Mouse (Mus musculus) ES-Bruce4 (cell line): ENCODE results near the gene Hoxb2. TPM values are rescaled to one million over a fixed set of nuclear protein-coding genes. Genes with fewer than 3 reads are reported as not detected.

Experiments
- H3K27ac ChIP-seq: 2 replicates; pipeline ENCODE4 v1.5.1; 2012; ENCODE audit warnings: low read length, inconsistent platforms; ENCODE audit not compliant: insufficient read depth
- H3K27me3 ChIP-seq: 2 replicates; pipeline ENCODE4 v1.6.1; 2012; ENCODE audit warnings: mild to moderate bottlenecking, low read length, inconsistent platforms; ENCODE audit not compliant: control insufficient read depth, poor library complexity, insufficient read depth, severe bottlenecking
- H3K36me3 ChIP-seq: 2 replicates; pipeline ENCODE4 v1.6.1; 2012; ENCODE audit warnings: inconsistent platforms, mild to moderate bottlenecking, low read length, moderate library complexity; ENCODE audit not compliant: control insufficient read depth, poor library complexity, insufficient read depth, severe bottlenecking
- H3K4me1 ChIP-seq: one replicate; pipeline ENCODE4 v1.8.1; 2011; ENCODE audit warnings: low read length; ENCODE audit not compliant: control insufficient read depth, insufficient read depth
- H3K4me3 ChIP-seq: 2 replicates; pipeline ENCODE4 v1.5.1; 2011; ENCODE audit warnings: low read depth, mild to moderate bottlenecking, low read length
- H3K9ac ChIP-seq: 2 replicates; pipeline ENCODE4 v1.6.1; 2012; ENCODE audit warnings: low read depth, mild to moderate bottlenecking, inconsistent platforms; ENCODE audit not compliant: poor library complexity, severe bottlenecking
- H3K9me3 ChIP-seq: replicated peaks from 2 replicates; pipeline ENCODE4 v1.6.1; 2012; ENCODE audit warnings: mild to moderate bottlenecking, low read length, inconsistent platforms; ENCODE audit not compliant: control insufficient read depth, poor library complexity, insufficient read depth, severe bottlenecking
- CTCF ChIP-seq: IDR thresholded peaks from one replicate; pipeline ENCODE4 v1.8.1; 2011; ENCODE audit warnings: low read depth, low read length
- EP300 ChIP-seq: IDR thresholded peaks from 2 replicates; pipeline ENCODE4 v1.6.1; 2011; ENCODE audit warnings: low read depth, low read length; ENCODE audit not compliant: insufficient read depth
- POLR2A ChIP-seq: IDR thresholded peaks from one replicate; pipeline ENCODE4 v1.8.1; 2011; ENCODE audit warnings: low read length; ENCODE audit not compliant: insufficient read depth
- polyA plus RNA-seq: library from polyadenylated mRNA; stranded (reverse); fragments of >200 nt; gene quantifications from 2 replicates; pipeline ENCODE4 v1.2.4, GENCODE M21; 2011; ENCODE audit warnings: low read depth; ENCODE audit not compliant: missing spikeins, insufficient read depth, insufficient read length

Gene Hoxb2
- polyA plus RNA-seq, 1 experiment: 0.70 TPM

GRCm38 (mm10) chr11:96383381-96383780 is 33.1 kb downstream of the Hoxb2 start:
- no peak for TF ChIP-seq CTCF
- TF ChIP-seq EP300: no peak
- TF ChIP-seq POLR2A: no peak
- Histone ChIP-seq H3K4me1 (no peaks in the 10 kb centered on the region), H3K27me3 (peaks cover 6% of the 10 kb centered on the region)

GRCm38 (mm10) chr11:96387635-96388034 is 37.3 kb downstream of the Hoxb2 start:
- TF ChIP-seq EP300: no peak
- no peak for TF ChIP-seq POLR2A
- TF ChIP-seq CTCF: no peak
- Histone ChIP-seq H3K36me3 (no peaks in the 10 kb centered on the region), H3K4me1 (no peaks in the 10 kb centered on the region), H3K9me3 (no peaks in the 10 kb centered on the region), H3K27ac (no peak overlapping the region), H3K9ac (no peak overlapping the region), H3K4me3 (no peak overlapping the region), H3K27me3 (peaks cover under 1% of the 10 kb centered on the region)

More at GRCm38 (mm10) chr11:96383381-96383780, 33.1 kb downstream of the Hoxb2 start:
- no peak overlapping the region for H3K4me3 ChIP-seq
- H3K36me3 ChIP-seq: no peaks in the 10 kb centered on the region
- H3K9ac ChIP-seq: no peak overlapping the region
- no peak overlapping the region for H3K27ac ChIP-seq
- H3K9me3 ChIP-seq: no peaks in the 10 kb centered on the region

- Histone ChIP-seq H3K27me3 (no peaks in the 10 kb centered on the region), H3K36me3 (no peaks in the 10 kb centered on the region), H3K27ac (no peak overlapping the region), H3K4me3 (no peak overlapping the region), H3K4me1 (no peaks in the 10 kb centered on the region), H3K9ac (no peak overlapping the region), H3K9me3 (no peaks in the 10 kb centered on the region)
- TF ChIP-seq EP300: no peak
- TF ChIP-seq POLR2A: no peak
- no peak for TF ChIP-seq CTCF
Measured at GRCm38 (mm10) chr11:96396772-96397626, 46.7 kb downstream of the Hoxb2 start.

- Histone ChIP-seq H3K9me3 (no peaks in the 10 kb centered on the region), H3K4me1 (no peaks in the 10 kb centered on the region), H3K4me3 (no peak overlapping the region), H3K9ac (no peak overlapping the region), H3K27me3 (no peaks in the 10 kb centered on the region), H3K36me3 (no peaks in the 10 kb centered on the region), H3K27ac (no peak overlapping the region)
- no peak for TF ChIP-seq EP300
- no peak for TF ChIP-seq CTCF
- TF ChIP-seq POLR2A: no peak
Measured at GRCm38 (mm10) chr11:96397806-96398335, 47.5 kb downstream of the Hoxb2 start.

GRCm38 (mm10) chr11:96399923-96400322 is 49.6 kb downstream of the Hoxb2 start:
- H3K9me3 ChIP-seq: no peaks in the 10 kb centered on the region
- TF ChIP-seq POLR2A (no peak), CTCF (no peak), EP300 (no peak)
- no peaks in the 10 kb centered on the region for H3K36me3 ChIP-seq
- no peak overlapping the region for H3K4me3 ChIP-seq
- H3K4me1 ChIP-seq: no peaks in the 10 kb centered on the region
- H3K27me3 ChIP-seq: no peaks in the 10 kb centered on the region
- H3K9ac ChIP-seq: no peak overlapping the region
- no peak overlapping the region for H3K27ac ChIP-seq

Other genes starting within 250 kb of the Hoxb2 start
- gene Calcoco2, start 238.6 kb upstream of the Hoxb2 start, polyA plus RNA-seq: 16.7 and 18.0 TPM in 2 replicates
- gene Ttll6, start 216.7 kb upstream of the Hoxb2 start, polyA plus RNA-seq: 6.9 and 7.9 TPM in 2 replicates
- not detected in 2 replicates for gene Hoxb13, start 156.2 kb upstream of the Hoxb2 start, polyA plus RNA-seq
- 1.5 and 1.6 TPM in 2 replicates for gene Hoxb9, start 79.1 kb upstream of the Hoxb2 start, polyA plus RNA-seq
- gene Hoxb8, start 68.6 kb upstream of the Hoxb2 start, polyA plus RNA-seq: 0.48 TPM in 1 of 2 replicates, not detected in the other
- not detected in 2 replicates for gene Hoxb7, start 63.9 kb upstream of the Hoxb2 start, polyA plus RNA-seq
- not detected in 2 replicates for gene Hoxb6, start 58.0 kb upstream of the Hoxb2 start, polyA plus RNA-seq
- not detected in 2 replicates for gene Hoxb5, start 47.2 kb upstream of the Hoxb2 start, polyA plus RNA-seq
- gene Hoxb4, start 32.3 kb upstream of the Hoxb2 start, polyA plus RNA-seq: 0.35 and 0.70 TPM in 2 replicates
- 0.67 TPM in 1 of 2 replicates, not detected in the other for gene Hoxb3, start 27.2 kb upstream of the Hoxb2 start, polyA plus RNA-seq
- gene Hoxb1, start 15.2 kb downstream of the Hoxb2 start, polyA plus RNA-seq: not detected in 2 replicates
- gene Skap1, start 114.1 kb downstream of the Hoxb2 start, polyA plus RNA-seq: 0.48 and 1.2 TPM in 2 replicates